Mouse (Mus musculus) lung, postnatal 0 days (tissue): ENCODE measurements around the gene Agpat3.

Experiments
- CTCF ChIP-seq: IDR thresholded peaks from 2 replicates; pipeline ENCODE4 v1.5.1; 2016; ENCODE audit warnings: antibody characterized with exemption, mild to moderate bottlenecking
- EP300 ChIP-seq: IDR thresholded peaks from 2 replicates; pipeline ENCODE4 v1.6.1; 2016; ENCODE audit warnings: antibody characterized with exemption, mild to moderate bottlenecking, control low read depth

- TF ChIP-seq EP300, result no peak
- TF ChIP-seq CTCF, result no peak
Observed at GRCm38 (mm10) chr10:78321133-78321757, 31.0 kb downstream of the Agpat3 start.
